Mouse (Mus musculus) adrenal gland (tissue): ENCODE data around the gene Slc44a3.

ENCODE experiments used
- intact Hi-C: fragments of 180-260 bp; cut with DNase I; formaldehyde crosslinking; loops from one replicate; pipeline ENCODE4 v1.15.1; 2025

Slc44a3 gene

GRCm38 (mm10) chr3:121462782-121463181, 69.4 kb downstream of the Slc44a3 start:
- intact Hi-C loops, result no loop called here

GRCm38 (mm10) chr3:121461477-121461876, 70.7 kb downstream of the Slc44a3 start:
- intact Hi-C loops, result no loop called here

- intact Hi-C loops, result no loop called here
Measured at GRCm38 (mm10) chr3:121460473-121461193, 71.6 kb downstream of the Slc44a3 start.

GRCm38 (mm10) chr3:121458545-121459492, 73.4 kb downstream of the Slc44a3 start:
- intact Hi-C loops, result no loop called here

GRCm38 (mm10) chr3:121451404-121451803, 80.8 kb downstream of the Slc44a3 start:
- intact Hi-C loops, result no loop called here

GRCm38 (mm10) chr3:121449527-121449926, 82.7 kb downstream of the Slc44a3 start:
- intact Hi-C loops, result no loop called here

- intact Hi-C loops, result no loop called here
Measured at GRCm38 (mm10) chr3:121448606-121449005, 83.6 kb downstream of the Slc44a3 start.

GRCm38 (mm10) chr3:121448029-121448468, 84.2 kb downstream of the Slc44a3 start:
- intact Hi-C loops, result no loop called here

- intact Hi-C loops, result no loop called here
Measured at GRCm38 (mm10) chr3:121446454-121446853, 85.8 kb downstream of the Slc44a3 start.

GRCm38 (mm10) chr3:121444414-121444813, 87.8 kb downstream of the Slc44a3 start:
- intact Hi-C loops, result no loop called here

GRCm38 (mm10) chr3:121443861-121444271, 88.3 kb downstream of the Slc44a3 start:
- intact Hi-C loops, result no loop called here

- intact Hi-C loops, result no loop called here
Measured at GRCm38 (mm10) chr3:121442288-121442687, 89.9 kb downstream of the Slc44a3 start.

- intact Hi-C loops, result no loop called here
Measured at GRCm38 (mm10) chr3:121441504-121441903, 90.7 kb downstream of the Slc44a3 start.

GRCm38 (mm10) chr3:121439623-121440161, 92.5 kb downstream of the Slc44a3 start:
- intact Hi-C loops, result no loop called here

- intact Hi-C loops, result no loop called here
Measured at GRCm38 (mm10) chr3:121437996-121438395, 94.2 kb downstream of the Slc44a3 start.

GRCm38 (mm10) chr3:121437070-121437469, 95.1 kb downstream of the Slc44a3 start:
- intact Hi-C loops, result no loop called here

GRCm38 (mm10) chr3:121435296-121435695, 96.9 kb downstream of the Slc44a3 start:
- intact Hi-C loops, result no loop called here

GRCm38 (mm10) chr3:121433968-121434533, 98.2 kb downstream of the Slc44a3 start:
- intact Hi-C loops, result no loop called here

GRCm38 (mm10) chr3:121433359-121433758, 98.8 kb downstream of the Slc44a3 start:
- intact Hi-C loops, result no loop called here

- intact Hi-C loops, result no loop called here
Measured at GRCm38 (mm10) chr3:121430289-121430936, 101.8 kb downstream of the Slc44a3 start.

GRCm38 (mm10) chr3:121429469-121429868, 102.7 kb downstream of the Slc44a3 start:
- intact Hi-C loops, result loop anchor here (5.0 kb wide), 1 partner anchor 73 kb away; no protein-coding TSS in a partner anchor
